Mouse (Mus musculus): ENCODE data around the gene Rev3l. TPM values are rescaled to one million over a fixed set of nuclear protein-coding genes. Genes with fewer than 3 reads are reported as not detected.
"Not testable (repeated sequence)": the region's sequence is repeated elsewhere in the genome, so short reads cannot be mapped to it uniquely, and the experiment has no call there.

Rev3l gene
- polyA plus RNA-seq, 1 experiment from 2014 or later: 38.3 TPM

DNA sequence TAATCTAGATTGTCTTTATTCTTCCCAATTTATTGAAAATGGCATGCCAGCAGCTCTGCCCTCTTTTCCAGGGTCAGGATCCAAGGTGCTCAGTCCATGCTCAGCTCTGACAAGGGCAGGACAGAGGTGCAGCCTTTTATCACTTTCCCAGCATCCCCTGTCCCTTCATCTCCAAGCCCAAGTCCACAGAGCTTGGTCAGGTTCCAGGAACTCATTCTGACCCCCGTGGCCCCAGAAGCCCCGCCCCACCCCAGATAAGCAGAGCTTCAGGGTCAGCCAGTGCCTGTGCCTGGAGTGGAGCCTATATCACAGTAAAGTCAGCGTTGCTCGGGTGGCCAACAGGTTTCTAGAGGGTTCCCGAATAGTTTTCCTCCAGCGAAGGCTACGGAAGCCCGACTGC is 192.6 kb downstream of the Rev3l start:
- not testable (repeated sequence) for ATAC-seq (ENCODE audit: low FRiP score, low read depth); H3K4me3 ChIP-seq; H3K4me1 ChIP-seq (replicated peaks); H3K9me3 ChIP-seq; H3K9ac ChIP-seq; H3K36me3 ChIP-seq; H3K27ac ChIP-seq (replicated peaks); H3K4me2 ChIP-seq
- WGBS: 73% methylated on average over 8 of the region's 8 CpGs
- peaks cover 14% of the 10 kb centered on the region for H3K27me3 ChIP-seq

Other genes starting within 250 kb of the Rev3l start
- 7.4 and 7.9 TPM in 2 replicates for gene Traf3ip2, start 119.2 kb upstream of the Rev3l start, polyA plus RNA-seq (2015; fragmentation: Nextera tagmentation; extraction: Ambion mirVana)
- gene Mfsd4b4, start 167.1 kb downstream of the Rev3l start, polyA plus RNA-seq (2015; fragmentation: Nextera tagmentation; extraction: Ambion mirVana): 3.8 and 4.6 TPM in 2 replicates
- gene Mfsd4b2, start 194.8 kb downstream of the Rev3l start, polyA plus RNA-seq (2015; fragmentation: Nextera tagmentation; extraction: Ambion mirVana): 0.07 TPM in 1 of 2 replicates, not detected in the other
- gene Mfsd4b3, start 228.0 kb downstream of the Rev3l start, polyA plus RNA-seq (2015; fragmentation: Nextera tagmentation; extraction: Ambion mirVana): 0.09 and 0.13 TPM in 2 replicates

All from hindbrain, embryonic 15.5 days (tissue).